Mouse (Mus musculus): ENCODE measurements around the gene Cyp27b1. TPM values are rescaled to one million over a fixed set of nuclear protein-coding genes. Genes with fewer than 3 reads are reported as not detected.
"Not testable (repeated sequence)": the region's sequence is repeated elsewhere in the genome, so short reads cannot be mapped to it uniquely, and the experiment has no call there.

Gene Cyp27b1
- polyA plus RNA-seq, 1 experiment from 2014 or later: 0.08 TPM

DNA sequence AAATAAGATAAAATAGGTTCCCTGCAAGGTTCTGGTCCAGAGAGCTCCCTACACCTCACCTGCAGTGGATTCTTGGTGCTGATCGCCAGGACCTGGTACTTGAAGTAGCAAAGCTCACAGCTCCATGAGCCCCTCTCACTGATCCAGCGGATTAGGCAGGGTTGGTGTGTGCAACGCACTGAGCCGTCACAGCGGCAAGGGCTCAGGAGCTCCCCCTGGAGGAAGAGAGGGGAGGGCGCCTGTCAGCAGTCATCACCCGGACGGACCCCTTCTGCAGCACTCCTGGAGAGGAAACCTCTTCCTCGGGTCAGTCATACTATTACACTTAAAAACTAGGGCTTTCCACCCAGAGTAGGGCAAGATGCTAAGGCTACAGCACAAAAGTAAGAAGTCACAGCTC lies 10.1 kb downstream of the Cyp27b1 start:
- Histone ChIP-seq H3K9me3 (replicated peaks; ENCODE audit: control insufficient read depth, low read length, poor library complexity, severe bottlenecking) (no peaks in the 10 kb centered on the region), H3K36me3 (ENCODE audit: control insufficient read depth, insufficient read depth, low read length) (peaks cover 30% of the 10 kb centered on the region), H3K27ac (ENCODE audit: low read length) (no peak overlapping the region), H3K4me3 (ENCODE audit: low read depth, low read length) (peak overlapping the region; percentile 85), H3K4me2 (ENCODE audit: low read length) (peak overlapping the region; percentile 82), H3K4me1 (ENCODE audit: control insufficient read depth, insufficient read depth, low read length) (peaks cover 28% of the 10 kb centered on the region), H3K9ac (ENCODE audit: low read depth, low read length) (peak overlapping the region; percentile 17; the same call in 1 of the 2 replicates), H3K27me3 (ENCODE audit: control insufficient read depth, insufficient read depth, low read depth, low read length) (no peaks in the 10 kb centered on the region)
- ATAC-seq: no peak
- WGBS: 0% methylated on average over 9 of the region's 9 CpGs

DNA sequence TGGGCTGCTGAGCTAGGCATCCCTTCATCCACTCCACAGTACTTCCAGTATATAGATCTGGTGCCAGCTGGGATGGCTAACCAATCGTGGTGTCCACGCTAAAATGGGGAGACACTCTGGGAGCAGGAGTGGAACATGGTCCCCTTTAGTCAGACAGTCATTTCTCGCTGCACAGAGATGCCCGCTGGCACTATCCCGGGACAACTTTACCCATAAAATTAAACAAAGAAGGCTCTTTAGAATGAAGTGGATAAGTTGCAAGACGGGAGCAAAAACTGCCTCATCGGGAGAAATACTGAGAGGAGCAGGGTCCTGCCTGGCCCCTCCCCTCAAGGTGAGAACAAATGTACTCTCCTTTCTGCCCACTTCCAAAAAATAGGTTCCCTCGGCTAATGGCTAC lies 10.7 kb downstream of the Cyp27b1 start:
- H3K36me3 ChIP-seq (ENCODE audit: control insufficient read depth, insufficient read depth, low read length): peaks cover 30% of the 10 kb centered on the region
- H3K4me2 ChIP-seq (ENCODE audit: low read length): peak overlapping the region; percentile 82
- no peaks in the 10 kb centered on the region for H3K9me3 ChIP-seq (replicated peaks; ENCODE audit: control insufficient read depth, low read length, poor library complexity, severe bottlenecking)
- peaks cover 28% of the 10 kb centered on the region for H3K4me1 ChIP-seq (ENCODE audit: control insufficient read depth, insufficient read depth, low read length)
- no peak for ATAC-seq
- peak overlapping the region; percentile 91 for H3K9ac ChIP-seq (ENCODE audit: low read depth, low read length)
- H3K4me3 ChIP-seq (ENCODE audit: low read depth, low read length): peak overlapping the region; percentile 85
- H3K27me3 ChIP-seq (ENCODE audit: control insufficient read depth, insufficient read depth, low read depth, low read length): no peaks in the 10 kb centered on the region
- H3K27ac ChIP-seq (ENCODE audit: low read length): peak overlapping the region; percentile 89
- 3% methylated on average over 8 of the region's 8 CpGs for WGBS

DNA sequence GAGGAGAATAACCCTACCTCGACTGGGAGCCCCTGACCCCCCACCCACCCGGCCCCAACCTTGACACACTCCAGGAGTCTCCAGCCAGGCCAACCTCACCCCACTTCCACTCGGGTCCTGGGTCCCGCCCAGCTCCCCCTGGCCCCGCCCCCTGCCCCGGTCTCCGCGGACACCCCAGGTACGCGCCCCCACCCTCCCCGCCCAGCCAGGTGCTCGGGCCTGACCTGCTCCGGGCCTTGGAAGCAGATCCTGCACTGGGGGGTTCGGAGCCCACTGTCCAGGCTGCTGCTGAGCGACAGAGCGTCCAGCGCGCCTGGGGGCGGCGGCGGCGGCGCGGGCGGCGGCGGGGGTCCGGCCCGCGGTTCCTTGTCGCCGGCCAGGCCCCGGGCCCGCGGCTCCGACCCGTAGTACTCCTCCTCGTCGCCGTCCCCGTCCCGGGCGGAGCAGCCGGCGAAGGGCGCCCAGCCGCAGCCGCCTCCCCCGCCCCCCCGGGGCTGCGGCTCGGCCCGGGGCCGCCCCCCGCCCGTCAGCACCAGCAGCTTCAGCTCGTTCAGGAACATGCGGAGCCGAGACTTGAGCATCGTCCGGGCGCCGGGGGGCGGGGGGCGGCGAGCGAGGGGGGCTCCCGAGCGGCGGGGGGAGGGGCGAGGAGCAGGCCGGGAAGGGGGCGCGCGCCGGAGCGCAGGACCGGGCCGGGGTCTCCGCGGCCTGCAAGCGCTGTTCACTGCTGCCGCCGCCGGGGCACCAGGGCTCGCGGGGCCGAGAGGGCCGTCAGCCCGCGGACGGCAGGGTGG lies 11.3 kb downstream of the Cyp27b1 start:
- under 1% methylated on average over 39 of the region's 92 CpGs for WGBS
- peaks cover 28% of the 10 kb centered on the region for H3K4me1 ChIP-seq (ENCODE audit: control insufficient read depth, insufficient read depth, low read length)

GRCm38 (mm10) chr10:127059968-127060916 lies 12.2 kb downstream of the Cyp27b1 start, which contains the start of gene March9:
Gene March9, minus strand, starts transcription at chr10:127060184.
- Histone ChIP-seq H3K36me3 (ENCODE audit: control insufficient read depth, insufficient read depth, low read length) (peaks cover 24% of the 10 kb centered on the region), H3K27ac (ENCODE audit: low read length) (peak within 1 kb of the TSS; percentile 89), H3K9me3 (replicated peaks; ENCODE audit: control insufficient read depth, low read length, poor library complexity, severe bottlenecking) (no peaks in the 10 kb centered on the region), H3K27me3 (ENCODE audit: control insufficient read depth, insufficient read depth, low read depth, low read length) (no peaks in the 10 kb centered on the region), H3K4me2 (ENCODE audit: low read length) (peak within 1 kb of the TSS; percentile 82), H3K4me1 (ENCODE audit: control insufficient read depth, insufficient read depth, low read length) (peaks cover 32% of the 10 kb centered on the region), H3K9ac (ENCODE audit: low read depth, low read length) (peak within 1 kb of the TSS; percentile 91), H3K4me3 (ENCODE audit: low read depth, low read length) (peak within 1 kb of the TSS; percentile 85)
- ATAC-seq: peak; percentile 43
- WGBS: under 1% methylated on average over 46 of the region's 72 CpGs

More for the DNA sequence above, 11.3 kb downstream of the Cyp27b1 start:
- H3K4me2 ChIP-seq (ENCODE audit: low read length): peak overlapping the region; percentile 82
- peak overlapping the region; percentile 89 for H3K27ac ChIP-seq (ENCODE audit: low read length)
- 0 out of 2 replicates have a peak, but pooled peaks have one; percentile 0 for ATAC-seq
- H3K9ac ChIP-seq (ENCODE audit: low read depth, low read length): peak overlapping the region; percentile 91
- H3K9me3 ChIP-seq (replicated peaks; ENCODE audit: control insufficient read depth, low read length, poor library complexity, severe bottlenecking): no peaks in the 10 kb centered on the region
- H3K4me3 ChIP-seq (ENCODE audit: low read depth, low read length): peak overlapping the region; percentile 85
- peaks cover 26% of the 10 kb centered on the region for H3K36me3 ChIP-seq (ENCODE audit: control insufficient read depth, insufficient read depth, low read length)
- H3K27me3 ChIP-seq (ENCODE audit: control insufficient read depth, insufficient read depth, low read depth, low read length): no peaks in the 10 kb centered on the region

GRCm38 (mm10) chr10:127061085-127061484 lies 13.0 kb downstream of the Cyp27b1 start:
- Histone ChIP-seq H3K4me3 (ENCODE audit: low read depth, low read length) (peak overlapping the region; percentile 85), H3K9me3 (replicated peaks; ENCODE audit: control insufficient read depth, low read length, poor library complexity, severe bottlenecking) (no peaks in the 10 kb centered on the region), H3K36me3 (ENCODE audit: control insufficient read depth, insufficient read depth, low read length) (peaks cover 25% of the 10 kb centered on the region), H3K4me1 (ENCODE audit: control insufficient read depth, insufficient read depth, low read length) (peaks cover 32% of the 10 kb centered on the region), H3K9ac (ENCODE audit: low read depth, low read length) (peak overlapping the region; percentile 91), H3K27ac (ENCODE audit: low read length) (peak overlapping the region; percentile 89), H3K27me3 (ENCODE audit: control insufficient read depth, insufficient read depth, low read depth, low read length) (no peaks in the 10 kb centered on the region), H3K4me2 (ENCODE audit: low read length) (peak overlapping the region; percentile 82)
- ATAC-seq: no peak
- 11% methylated on average over 5 of the region's 5 CpGs for WGBS

DNA sequence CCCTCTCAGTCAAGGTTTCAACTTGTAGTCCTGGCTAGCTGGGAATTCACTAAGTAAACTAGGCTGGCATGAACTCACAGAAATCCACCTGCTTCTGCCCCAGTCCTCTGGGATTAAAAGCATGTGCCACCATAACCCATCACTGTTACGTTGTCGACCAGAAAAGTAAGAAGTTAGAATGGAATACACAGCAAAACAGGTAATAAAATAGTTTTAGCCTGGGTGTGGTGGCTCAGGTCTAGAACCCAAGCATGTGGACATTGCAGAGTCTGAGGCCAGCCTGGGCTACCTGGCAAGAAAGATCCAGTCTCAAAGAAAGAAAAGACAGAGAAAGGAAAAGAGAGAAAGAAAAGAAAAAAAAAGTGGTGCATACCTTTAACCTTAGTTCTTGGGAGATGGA lies 13.5 kb downstream of the Cyp27b1 start:
- peaks cover 25% of the 10 kb centered on the region for H3K36me3 ChIP-seq (ENCODE audit: control insufficient read depth, insufficient read depth, low read length)
- peak overlapping the region; percentile 82 for H3K4me2 ChIP-seq (ENCODE audit: low read length)
- peaks cover 32% of the 10 kb centered on the region for H3K4me1 ChIP-seq (ENCODE audit: control insufficient read depth, insufficient read depth, low read length)
- no peak for ATAC-seq
- no peaks in the 10 kb centered on the region for H3K27me3 ChIP-seq (ENCODE audit: control insufficient read depth, insufficient read depth, low read depth, low read length)
- 70% methylated on average over 2 of the region's 2 CpGs for WGBS
- H3K4me3 ChIP-seq (ENCODE audit: low read depth, low read length): peak overlapping the region; percentile 85; the same call in 1 of the 2 replicates
- H3K9ac ChIP-seq (ENCODE audit: low read depth, low read length): peak overlapping the region; percentile 91
- no peaks in the 10 kb centered on the region for H3K9me3 ChIP-seq (replicated peaks; ENCODE audit: control insufficient read depth, low read length, poor library complexity, severe bottlenecking)
- H3K27ac ChIP-seq (ENCODE audit: low read length): peak overlapping the region; percentile 89

GRCm38 (mm10) chr10:127062101-127062500 lies 14.1 kb downstream of the Cyp27b1 start:
- H3K9me3 ChIP-seq (replicated peaks; ENCODE audit: control insufficient read depth, low read length, poor library complexity, severe bottlenecking); H3K4me2 ChIP-seq (ENCODE audit: low read length); H3K4me3 ChIP-seq (ENCODE audit: low read depth, low read length); ATAC-seq; H3K27me3 ChIP-seq (ENCODE audit: control insufficient read depth, insufficient read depth, low read depth, low read length); H3K9ac ChIP-seq (ENCODE audit: low read depth, low read length): not testable (repeated sequence)
- peaks cover 27% of the 10 kb centered on the region for H3K36me3 ChIP-seq (ENCODE audit: control insufficient read depth, insufficient read depth, low read length)
- H3K27ac ChIP-seq (ENCODE audit: low read length): peak overlapping the region; percentile 87
- 92% methylated on average over 4 of the region's 4 CpGs for WGBS
- H3K4me1 ChIP-seq (ENCODE audit: control insufficient read depth, insufficient read depth, low read length): peaks cover 32% of the 10 kb centered on the region

- Histone ChIP-seq H3K4me3 (ENCODE audit: low read depth, low read length) (no peak overlapping the region), H3K4me1 (ENCODE audit: control insufficient read depth, insufficient read depth, low read length) (peaks cover 31% of the 10 kb centered on the region), H3K9ac (ENCODE audit: low read depth, low read length) (no peak overlapping the region), H3K4me2 (ENCODE audit: low read length) (peak overlapping the region; percentile 54), H3K27ac (ENCODE audit: low read length) (peak overlapping the region; percentile 87), H3K36me3 (ENCODE audit: control insufficient read depth, insufficient read depth, low read length) (peaks cover 25% of the 10 kb centered on the region), H3K27me3 (ENCODE audit: control insufficient read depth, insufficient read depth, low read depth, low read length) (no peaks in the 10 kb centered on the region), H3K9me3 (replicated peaks; ENCODE audit: control insufficient read depth, low read length, poor library complexity, severe bottlenecking) (no peaks in the 10 kb centered on the region)
- no peak for ATAC-seq
- WGBS: 77% methylated on average over 5 of the region's 5 CpGs
Observed at GRCm38 (mm10) chr10:127062503-127062902, 14.5 kb downstream of the Cyp27b1 start.
